Mouse (Mus musculus): ENCODE measurements around the gene Corin. TPM values are rescaled to one million over a fixed set of nuclear protein-coding genes. Genes with fewer than 3 reads are reported as not detected.

Corin gene
- total RNA-seq, 2 experiments from 2014 or later = 147 to 164 TPM

DNA sequence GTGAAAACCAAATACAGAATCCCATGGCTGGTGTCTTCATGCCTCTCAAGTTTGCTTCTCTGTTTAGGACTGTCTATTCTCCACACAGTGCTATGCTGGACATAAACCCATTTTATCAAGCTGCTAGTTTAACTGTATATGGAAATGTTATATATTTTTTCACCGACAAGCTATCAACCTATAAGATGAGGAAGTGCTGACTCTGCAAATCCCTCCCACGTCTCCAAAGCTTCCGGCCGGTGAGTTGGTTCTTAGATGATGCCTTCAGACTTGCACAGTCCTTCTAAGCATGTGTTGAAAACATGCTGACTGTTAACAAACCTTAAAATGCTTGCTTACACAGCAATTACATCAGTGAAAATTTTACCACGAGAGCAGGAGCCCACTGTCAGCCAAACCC, 168.4 kb downstream of the Corin start:
- no peak for DNase-seq
- intact Hi-C loops (cut with DNase I) = no loop called here

DNA sequence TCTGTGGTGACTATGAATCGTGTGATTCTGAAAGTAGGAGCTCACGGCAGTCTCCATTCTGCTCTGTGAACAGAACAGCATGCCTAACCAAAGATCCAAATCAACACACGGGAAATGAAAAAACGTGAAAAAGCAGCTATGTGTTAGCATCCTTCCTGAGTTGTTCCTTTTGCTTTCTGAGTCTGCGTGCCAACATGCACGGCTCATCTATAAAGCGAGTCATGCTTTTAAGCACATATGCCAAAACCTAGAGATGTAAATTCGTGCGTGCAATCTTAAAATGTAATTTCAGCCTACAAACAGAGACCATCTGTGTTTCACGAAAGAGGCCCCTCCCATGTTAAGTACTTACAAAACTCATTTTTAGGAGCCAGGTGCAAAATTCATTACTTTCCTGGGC, 171.4 kb downstream of the Corin start:
- intact Hi-C loops (cut with DNase I) = no loop called here
- DNase-seq = no peak

DNA sequence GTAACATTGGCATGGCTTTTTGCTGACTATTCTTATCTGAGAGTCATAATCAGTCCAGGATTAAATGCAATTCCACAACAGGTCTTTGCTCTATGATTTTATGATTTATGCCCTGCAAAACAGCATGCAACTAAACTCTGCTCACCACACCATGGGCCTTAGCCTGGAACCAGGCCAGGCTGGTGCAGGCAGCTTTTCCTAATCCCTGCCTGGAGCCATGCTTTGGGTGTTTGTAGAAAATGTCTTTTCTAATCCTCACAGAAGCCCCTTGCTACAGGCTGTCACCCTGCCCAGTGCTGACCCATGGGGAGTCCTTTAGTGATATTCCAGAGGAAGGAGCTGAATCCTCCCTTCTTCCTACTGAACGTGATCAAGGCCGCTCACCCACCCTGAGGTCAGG, 173.1 kb downstream of the Corin start:
- intact Hi-C loops (cut with DNase I) = no loop called here

DNA sequence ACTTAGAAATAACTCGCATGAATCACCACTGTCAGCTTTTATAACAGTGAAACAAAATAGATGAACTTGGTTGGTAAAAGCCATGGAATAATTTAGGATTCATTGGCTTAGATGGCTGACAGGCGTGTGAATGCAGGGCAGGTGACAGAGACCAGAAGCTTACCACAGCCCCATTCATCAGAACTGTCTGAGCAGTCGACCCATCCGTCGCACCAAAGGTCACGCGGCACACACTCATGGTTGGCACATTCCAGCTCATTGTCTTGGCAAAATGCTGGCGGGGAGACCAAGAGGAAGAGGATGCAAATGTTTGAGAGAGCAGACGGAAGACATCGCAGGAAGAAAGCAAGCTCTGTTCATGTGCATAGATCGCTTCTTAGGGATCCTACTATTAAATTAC, 173.6 kb downstream of the Corin start:
- DNase-seq = no peak
- intact Hi-C loops (cut with DNase I) = no loop called here

More for the DNA sequence above, 173.1 kb downstream of the Corin start:
- no peak for DNase-seq

DNA sequence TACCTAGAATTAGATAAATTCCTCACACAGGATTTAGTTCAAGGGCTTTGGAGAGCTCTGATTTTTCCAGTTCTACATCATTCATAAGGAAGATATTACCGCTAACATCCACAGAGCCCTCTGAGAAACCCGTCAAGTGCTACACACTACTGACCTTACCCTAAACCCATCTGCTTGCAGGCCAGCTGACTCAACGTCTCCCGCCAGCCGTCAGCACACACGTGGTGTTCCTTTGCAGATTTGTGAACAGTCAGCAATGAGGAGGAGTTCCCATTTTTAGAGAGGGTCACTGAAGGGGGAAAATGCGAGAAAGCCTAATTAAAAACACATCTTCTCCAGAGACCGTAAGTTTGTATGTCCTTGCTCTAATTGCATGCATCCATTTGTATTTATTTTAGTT, 174.8 kb downstream of the Corin start:
- intact Hi-C loops (cut with DNase I) = no loop called here
- no peak for DNase-seq

DNA sequence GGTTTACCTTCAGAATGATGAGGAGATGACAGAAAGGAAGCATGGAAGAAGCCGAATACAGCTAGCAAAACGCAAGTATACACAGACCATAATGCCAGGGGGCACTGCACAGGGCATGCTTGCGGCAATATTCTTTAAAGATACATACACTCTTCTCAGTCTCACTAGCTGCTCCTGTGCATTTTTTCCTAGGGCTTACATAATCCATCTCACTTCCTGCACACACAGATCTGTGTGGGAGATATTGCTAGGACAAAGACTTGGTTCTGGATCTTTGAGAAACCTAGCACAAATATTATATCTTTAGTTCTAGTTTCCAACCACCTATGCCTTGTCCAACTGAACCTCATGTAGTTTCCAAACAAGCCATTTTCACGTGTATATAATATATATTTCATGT, 189.0 kb downstream of the Corin start:
- intact Hi-C loops (cut with DNase I) = no loop called here
- no peak for DNase-seq

DNA sequence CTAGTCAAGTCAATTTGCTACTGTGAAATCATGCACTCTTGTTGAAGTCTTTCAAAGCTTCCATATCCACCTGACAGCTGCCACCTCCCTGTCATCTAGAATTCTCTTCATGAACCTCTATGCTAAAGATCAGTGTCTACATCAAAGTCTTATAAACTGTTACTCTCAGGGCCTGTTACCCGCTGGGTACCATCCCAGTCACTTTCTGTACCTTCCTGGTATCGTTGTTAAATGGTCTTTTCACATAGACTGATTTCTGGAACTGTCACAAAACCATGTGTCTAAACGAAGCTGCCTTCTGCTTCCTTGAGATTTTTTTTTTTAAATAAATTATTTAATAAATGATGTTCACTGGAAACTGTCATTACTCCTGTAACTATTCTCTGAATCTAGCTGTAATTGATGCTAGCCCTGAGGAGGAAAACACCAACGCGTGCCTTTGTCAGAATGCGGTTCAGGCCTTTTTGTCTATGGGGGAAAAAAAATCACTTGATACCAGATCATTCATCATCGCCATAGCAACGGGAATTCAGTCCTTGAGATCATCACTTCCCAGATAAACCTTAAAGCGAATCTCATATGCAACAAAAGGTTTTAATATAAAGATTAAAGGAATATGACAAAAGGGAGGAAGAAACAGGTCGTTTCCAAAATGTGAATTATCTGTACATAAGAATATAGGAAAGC, 205.7 kb downstream of the Corin start:
- intact Hi-C loops (cut with DNase I) = no loop called here
- no peak for DNase-seq

DNA sequence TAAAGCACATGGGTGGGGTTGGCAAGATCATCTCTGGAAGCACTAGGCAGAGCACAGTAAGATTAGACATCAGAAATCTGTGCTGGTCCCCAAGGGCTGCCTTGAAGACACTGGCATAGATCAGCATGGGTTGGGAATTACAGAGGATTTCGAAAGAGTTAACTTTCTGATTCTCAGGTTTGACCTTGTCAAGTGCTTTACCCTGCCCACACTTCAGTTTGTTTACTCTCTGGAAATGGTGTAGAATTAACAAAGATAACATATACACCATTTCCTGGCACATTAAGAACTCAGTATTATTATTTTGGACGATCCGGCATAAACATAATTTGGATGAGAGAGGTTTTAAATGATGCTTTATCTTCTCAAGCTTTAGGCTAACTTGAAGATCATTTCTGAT, 219.2 kb downstream of the Corin start:
- intact Hi-C loops (cut with DNase I) = no loop called here
- no peak for DNase-seq

DNA sequence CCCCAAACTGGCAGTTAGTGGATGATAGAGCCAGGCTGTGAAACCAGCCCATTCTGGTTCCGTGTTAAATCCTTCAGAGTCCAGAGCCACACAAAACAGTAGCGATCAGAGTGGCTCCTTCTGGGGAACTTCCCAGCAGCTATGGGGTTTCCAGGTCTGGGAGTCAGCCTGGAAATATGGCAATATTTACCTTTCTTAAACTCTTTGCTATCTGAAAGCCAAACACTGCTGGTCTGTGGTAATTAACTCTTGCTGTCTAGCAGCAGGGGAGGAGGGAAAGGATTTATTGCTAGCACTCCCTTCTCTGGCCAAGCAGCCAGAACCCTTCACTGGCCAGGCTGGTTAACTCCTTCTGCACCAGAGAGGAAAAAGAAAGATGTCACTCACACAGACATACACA, 221.4 kb downstream of the Corin start:
- intact Hi-C loops (cut with DNase I) = no loop called here
- no peak for DNase-seq

DNA sequence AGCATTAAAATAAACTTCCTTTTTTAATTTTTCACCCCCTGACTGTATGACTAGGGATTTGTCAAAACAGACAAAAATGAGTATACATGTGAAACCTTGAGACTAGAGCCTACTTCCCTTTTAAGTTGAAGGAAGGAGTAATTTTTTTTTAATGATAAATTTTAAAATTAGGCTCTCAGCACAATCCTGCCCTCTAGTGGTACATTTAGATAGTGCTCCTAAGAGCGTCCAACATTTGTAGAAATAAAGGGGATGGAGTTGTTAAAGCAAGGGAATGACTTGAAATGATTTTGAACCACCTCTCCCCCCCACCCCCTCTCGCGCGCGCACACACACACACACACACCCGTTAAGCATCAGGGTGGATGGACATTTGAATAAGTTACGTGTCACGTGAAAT, 234.6 kb downstream of the Corin start:
- intact Hi-C loops (cut with DNase I) = loop anchor here (1.0 to 5.0 kb wide), 3 partner anchors 42 to 767 kb away; no protein-coding TSS in a partner anchor
- DNase-seq = no peak

DNA sequence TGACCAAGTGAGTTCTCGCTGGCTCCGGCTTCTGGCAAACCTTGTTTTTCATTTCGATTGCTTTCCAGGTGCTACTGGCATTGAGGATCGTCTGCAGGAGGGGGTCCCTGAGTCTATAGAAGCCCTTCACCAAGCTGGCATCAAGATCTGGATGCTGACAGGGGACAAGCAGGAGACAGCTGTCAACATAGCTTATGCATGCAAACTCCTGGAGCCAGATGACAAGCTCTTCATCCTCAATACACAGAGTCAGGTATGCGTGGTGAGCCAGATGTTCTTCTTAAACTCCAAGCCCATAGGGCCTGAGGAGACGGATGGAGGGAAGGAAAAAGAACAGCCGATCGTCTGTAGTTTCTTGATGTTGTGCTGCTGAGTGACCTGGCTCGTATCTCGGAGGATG, 235.1 kb downstream of the Corin start:
- no peak for DNase-seq
- intact Hi-C loops (cut with DNase I) = loop anchor here (1.0 to 5.0 kb wide), 3 partner anchors 42 to 767 kb away; no protein-coding TSS in a partner anchor

DNA sequence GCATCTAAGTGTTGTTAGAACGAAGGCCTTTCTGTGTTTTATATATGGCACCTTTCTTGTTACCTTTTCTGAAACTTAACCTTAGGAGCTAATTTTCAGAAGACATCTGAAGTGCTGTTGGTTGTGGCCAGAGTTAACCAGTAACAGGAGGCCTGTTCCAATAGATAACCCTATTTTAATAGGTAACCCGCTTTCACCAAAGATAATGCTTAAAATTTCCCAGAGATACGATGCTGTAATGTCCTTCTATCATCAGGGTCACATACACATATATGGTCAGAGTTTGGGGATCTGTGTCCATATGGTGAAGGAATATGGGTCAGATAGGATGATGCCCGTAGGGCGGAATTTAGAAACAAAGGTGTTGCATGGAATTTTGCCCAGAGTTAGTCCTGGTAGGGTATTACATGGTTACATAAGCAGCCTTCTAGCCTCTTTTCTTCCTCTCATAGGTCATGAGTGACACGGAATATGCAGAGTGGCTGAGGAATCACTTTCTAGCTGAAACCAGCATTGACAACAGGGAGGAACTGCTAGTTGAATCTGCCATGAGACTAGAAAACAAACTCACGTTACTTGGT, 237.2 kb downstream of the Corin start:
- DNase-seq = no peak
- intact Hi-C loops (cut with DNase I) = loop anchor here (5.0 kb wide), 2 partner anchors 40 to 765 kb away; no protein-coding TSS in a partner anchor

DNA sequence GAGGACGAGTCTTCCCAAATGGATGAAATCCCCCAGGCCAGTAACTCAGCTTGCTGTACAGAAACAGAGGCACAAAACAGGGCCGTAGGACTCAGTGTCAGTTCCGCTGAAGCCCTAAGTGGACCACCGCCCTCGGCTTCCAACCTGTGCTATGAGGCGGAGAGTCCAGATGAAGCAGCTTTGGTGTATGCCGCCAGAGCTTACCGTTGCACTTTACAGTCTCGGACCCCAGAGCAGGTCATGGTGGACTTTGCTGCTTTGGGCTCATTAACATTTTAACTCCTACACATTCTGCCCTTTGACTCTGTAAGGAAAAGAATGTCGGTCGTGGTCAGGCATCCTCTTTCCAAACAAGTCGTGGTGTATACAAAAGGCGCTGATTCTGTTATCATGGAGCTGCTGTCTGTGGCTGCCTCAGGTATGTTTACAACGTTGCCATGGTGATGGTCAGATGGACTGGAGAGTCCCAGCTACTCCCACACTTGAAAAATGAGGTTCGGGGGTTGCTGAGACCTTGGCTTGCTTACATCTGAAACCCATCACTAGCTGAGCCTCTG, 240.0 kb downstream of the Corin start:
- intact Hi-C loops (cut with DNase I) = no loop called here
- DNase-seq = no peak

DNA sequence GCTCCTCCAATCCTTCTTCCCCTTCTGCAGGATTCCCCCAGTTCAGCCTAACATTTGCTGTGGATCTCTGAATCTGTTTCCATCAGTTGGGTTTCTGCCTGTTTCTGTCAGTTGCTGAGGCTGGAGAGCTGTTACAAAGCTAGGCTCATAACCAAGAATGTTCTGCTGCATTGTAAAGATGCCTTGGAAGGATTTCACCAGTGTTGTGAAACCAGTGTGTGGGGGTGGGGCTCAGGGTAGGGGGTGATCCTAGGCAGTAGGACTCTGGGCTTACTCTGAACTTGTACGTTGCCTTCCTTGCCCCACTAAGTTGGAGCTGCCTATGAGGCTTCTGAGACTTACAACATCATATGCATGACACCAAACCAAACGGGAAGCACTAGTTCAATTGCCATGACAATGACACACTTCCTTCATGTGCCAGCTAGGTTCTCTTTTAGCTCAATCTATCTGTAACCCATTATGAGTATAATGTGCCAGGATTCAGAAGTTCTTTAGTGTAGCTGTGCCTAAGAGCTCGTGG, 242.4 kb downstream of the Corin start:
- intact Hi-C loops (cut with DNase I) = no loop called here

DNA sequence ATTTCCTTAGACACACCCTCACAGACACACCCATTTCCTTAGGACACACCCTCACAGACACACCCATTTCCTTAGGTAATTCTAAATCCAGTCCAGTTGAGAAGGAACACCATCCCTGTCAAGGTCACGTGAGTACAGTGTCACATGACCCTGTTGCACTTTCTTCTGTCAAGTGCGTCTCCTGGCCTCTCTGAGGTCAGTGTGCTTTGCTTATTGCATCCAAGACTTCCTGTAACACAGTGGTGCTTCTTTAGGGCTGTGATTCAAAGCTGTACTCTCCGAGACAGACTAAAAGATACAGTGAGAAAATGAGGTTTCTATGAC, 245.0 kb downstream of the Corin start:
- intact Hi-C loops (cut with DNase I) = no loop called here
- DNase-seq = no peak

More for the DNA sequence above, 242.4 kb downstream of the Corin start:
- no peak for DNase-seq

DNA sequence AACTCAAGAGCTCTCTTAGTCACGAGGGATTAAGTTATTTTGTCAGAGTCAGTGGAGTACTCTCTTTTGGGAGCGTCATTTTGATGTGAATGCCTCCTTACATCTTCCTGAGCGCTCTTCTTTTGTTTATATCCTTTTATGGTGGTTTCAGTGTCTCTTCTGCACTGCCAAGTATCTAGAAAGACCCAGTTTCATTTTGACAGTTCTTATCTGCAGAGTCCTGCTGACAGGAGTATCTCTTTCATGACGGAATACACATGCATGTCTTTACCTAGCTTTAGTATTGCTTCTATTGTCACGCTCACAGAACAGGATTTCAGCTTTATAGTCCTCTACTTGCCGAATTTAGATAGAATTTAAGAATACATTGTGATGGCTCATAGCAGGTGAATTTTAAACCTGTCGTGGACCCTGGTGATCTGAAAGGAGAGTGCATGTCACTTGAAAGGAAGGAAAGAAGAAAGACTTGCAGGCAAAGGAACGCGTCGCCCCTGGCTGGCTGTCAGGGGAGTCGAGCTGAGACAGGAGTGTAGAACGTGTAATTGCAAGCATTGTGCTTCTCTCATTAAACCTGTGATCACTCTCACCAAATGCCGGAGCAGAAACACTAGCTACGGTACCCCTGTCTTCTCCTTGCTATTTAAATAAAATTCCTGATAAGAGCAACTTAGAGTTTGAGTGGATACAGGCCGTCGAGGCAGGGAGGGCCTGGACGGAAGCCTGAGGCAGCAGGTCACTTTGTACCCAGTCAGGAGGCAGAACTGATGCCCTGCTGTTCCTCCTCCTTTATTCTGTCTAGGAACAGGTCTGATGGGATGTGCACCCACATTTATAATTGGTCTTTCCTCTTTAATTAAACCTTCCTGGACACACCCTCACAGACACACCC, 245.6 kb downstream of the Corin start:
- DNase-seq = no peak
- intact Hi-C loops (cut with DNase I) = no loop called here

DNA sequence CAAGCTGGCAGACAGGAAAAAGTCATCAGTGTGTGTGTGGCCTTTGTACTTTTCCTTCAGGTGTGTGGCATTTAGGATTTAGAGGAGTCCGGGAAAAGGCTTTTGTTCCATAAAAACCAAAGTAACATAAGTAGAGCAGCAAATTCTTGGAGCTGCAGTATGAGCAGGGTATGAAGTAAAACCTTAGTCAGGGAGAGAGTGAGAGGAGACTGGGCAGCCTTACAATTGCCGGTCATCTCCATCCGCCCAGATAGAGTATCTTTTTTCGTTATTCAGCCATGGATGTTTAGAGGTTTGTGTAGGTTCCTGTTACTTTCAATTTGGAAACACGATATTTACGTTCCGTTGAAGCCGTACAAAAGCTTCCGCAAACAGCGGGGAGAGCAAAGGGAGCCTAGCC, 247.2 kb downstream of the Corin start:
- DNase-seq = no peak
- intact Hi-C loops (cut with DNase I) = no loop called here

DNA sequence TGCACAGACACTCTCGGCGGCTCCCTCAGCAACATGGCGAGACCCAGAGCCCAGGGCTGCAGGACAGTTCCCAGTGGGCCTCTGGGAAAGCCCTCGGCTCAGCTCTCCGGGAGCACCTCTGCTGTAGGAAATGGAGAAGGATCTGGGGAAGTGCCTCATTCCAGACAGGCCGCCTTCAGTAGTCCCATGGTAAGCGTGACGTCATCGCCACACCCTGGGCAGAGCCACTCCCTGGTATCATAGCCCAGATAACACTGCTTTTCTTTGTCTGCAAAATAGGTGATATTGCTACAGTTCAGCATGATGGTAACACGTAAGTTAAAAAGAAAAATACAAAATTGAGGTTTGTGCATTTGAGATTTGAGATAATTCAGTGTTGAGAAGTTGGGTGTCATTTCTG, 249.3 kb downstream of the Corin start:
- intact Hi-C loops (cut with DNase I) = no loop called here
- no peak for DNase-seq

DNA sequence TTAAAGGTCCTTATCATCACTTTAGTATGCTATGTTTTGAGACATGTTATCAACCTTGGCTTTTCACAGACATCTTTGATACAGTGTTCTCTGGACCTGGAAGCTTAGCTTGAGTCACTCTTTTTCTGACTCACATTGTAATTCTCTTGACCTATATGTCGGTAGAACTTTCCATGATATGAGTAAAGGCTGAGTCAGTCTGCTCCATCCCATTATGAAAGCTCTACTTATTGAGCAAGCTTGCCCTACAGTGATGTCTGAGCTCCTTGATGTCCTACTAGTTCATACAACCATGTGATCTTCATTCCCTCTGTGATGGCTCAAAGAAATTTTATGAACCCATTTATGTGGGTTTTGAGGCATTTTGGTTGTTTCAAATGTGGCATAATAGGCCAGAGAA, 254.1 kb downstream of the Corin start:
- intact Hi-C loops (cut with DNase I) = no loop called here
- DNase-seq = no peak
